10 mouse cellular contexts compared by ENCODE assay signal in genomic region chr1:135085296-135085871, GRCm38 (mm10). TPM values are rescaled to one million over a fixed set of nuclear protein-coding genes. Genes with fewer than 3 reads are reported as not detected.
DNase-seq lines count a peak whose midpoint lies in the region; ATAC-seq and TF ChIP-seq lines count a peak whose summit lies in the region.
"Had no signal": no experiment of that assay in that cellular context is flagged by ENCODE, and none has a peak within 500 bp of the region (broad histone marks: within the 10 kb centered on the region; RNA-seq: fewer than 3 reads in every experiment).

No protein-coding gene starts in this region.

- peaks cover 27% of the 10 kb centered on the region for H3K4me1 ChIP-seq in heart, embryonic 12.5 days (replicated peaks)
- H3K4me1 ChIP-seq in E14TG2a.4 (replicated peaks; ENCODE audit: low read depth, low read length) = peaks cover 28% of the 10 kb centered on the region
- H3K4me1 ChIP-seq in hindbrain, embryonic 10.5 days (replicated peaks) = peaks cover 25% of the 10 kb centered on the region
- H3K4me1 ChIP-seq: liver, embryonic 12.5 days had no signal

- H3K36me3 ChIP-seq in heart, embryonic 12.5 days = no peaks in the 10 kb centered on the region
- no peaks in the 10 kb centered on the region for H3K36me3 ChIP-seq in E14TG2a.4 (ENCODE audit: insufficient read depth, low read length)
- no peaks in the 10 kb centered on the region for H3K36me3 ChIP-seq in hindbrain, embryonic 10.5 days
- H3K36me3 ChIP-seq: liver, embryonic 12.5 days had no signal

- peaks cover 66% of the 10 kb centered on the region for H3K27me3 ChIP-seq in heart, embryonic 12.5 days (replicated peaks)
- peaks cover 68% of the 10 kb centered on the region for H3K27me3 ChIP-seq in E14TG2a.4 (ENCODE audit: insufficient read depth, low read length)
- peaks cover 54% of the 10 kb centered on the region for H3K27me3 ChIP-seq in hindbrain, embryonic 10.5 days (ENCODE audit: insufficient read depth, poor library complexity, severe bottlenecking)

- no peak overlapping the region for H3K9ac ChIP-seq in heart, embryonic 12.5 days
- H3K9ac ChIP-seq: liver, embryonic 12.5 days had no signal

- TF ChIP-seq CTCF in E14TG2a.4 (conservative IDR thresholded peaks at IDR 0.05; ENCODE audit: low read length) = no peak

- H3K4me3 ChIP-seq in heart, embryonic 12.5 days = no peak overlapping the region
- H3K4me3 ChIP-seq in E14TG2a.4 (replicated peaks; ENCODE audit: low read length) = peak overlapping the region; percentile 52
- H3K4me3 ChIP-seq in hindbrain, embryonic 10.5 days = peak overlapping the region; percentile 26
- H3K4me3 ChIP-seq: liver, embryonic 12.5 days had no signal

- intact Hi-C loops in heart, postnatal 10 days (cut with DNase I) = no loop called here

- peak overlapping the region; percentile 38; the same call in 1 of the 2 replicates for H3K4me2 ChIP-seq in heart, embryonic 12.5 days
- H3K4me2 ChIP-seq: liver, embryonic 12.5 days had no signal

- no peak for DNase-seq in heart, postnatal 10 days
- no peak for DNase-seq in hindbrain, embryonic 10.5 days (ENCODE audit: low spot score)
- DNase-seq in adrenal gland, adult 8-10 months = no peak
- DNase-seq in adrenal gland, adult 18-20 months (ENCODE audit: low spot score in 2 of 2) = no peak
- DNase-seq in adrenal gland, postnatal 10 days = no peak
- DNase-seq: retina, postnatal 1 day had no signal

- no peak overlapping the region for H3K27ac ChIP-seq in heart, embryonic 12.5 days (ENCODE audit: poor library complexity, severe bottlenecking)
- no peak overlapping the region for H3K27ac ChIP-seq in hindbrain, embryonic 10.5 days
- H3K27ac ChIP-seq: liver, embryonic 12.5 days had no signal

- no peaks in the 10 kb centered on the region for H3K9me3 ChIP-seq in heart, embryonic 12.5 days (replicated peaks)
- no peaks in the 10 kb centered on the region for H3K9me3 ChIP-seq in E14TG2a.4 (ENCODE audit: low read length)
- no peaks in the 10 kb centered on the region for H3K9me3 ChIP-seq in hindbrain, embryonic 10.5 days
- H3K9me3 ChIP-seq: liver, embryonic 12.5 days had no signal

- WGBS in heart, embryonic 12.5 days = 18% methylated on average over 28 of the region's 28 CpGs
- WGBS in hindbrain, embryonic 10.5 days = 19% methylated on average over 28 of the region's 28 CpGs

- ATAC-seq in heart, embryonic 12.5 days (ENCODE audit: insufficient number of reproducible peaks, low FRiP score) = no peak
- ATAC-seq in megakaryocyte, adult 5-6 weeks (ENCODE audit: poor library complexity, severe bottlenecking) = peak; percentile 45; the same call in 1 of the 2 replicates
- ATAC-seq: liver, embryonic 12.5 days had no signal

RNA-seq across cellular contexts. Expression of gene Lgr6, which starts 19.7 kb away (rescaled TPM):
- 0.80 and 0.82 TPM in 2 replicates for polyA plus RNA-seq in heart, embryonic 12.5 days (2016; fragmentation: Nextera tagmentation; extraction: Ambion mirVana)
- total RNA-seq in heart, postnatal 10 days (2021) = 10 to 100 TPM; 12.3 to 17.4 TPM
- 0.26 and 0.47 TPM in 2 replicates for polyA plus RNA-seq in hindbrain, embryonic 10.5 days (2016; fragmentation: Nextera tagmentation; extraction: Ambion mirVana)
- not detected in 2 replicates for total RNA-seq in megakaryocyte, adult 5-6 weeks (2015)
- not detected in 2 replicates for total RNA-seq in megakaryocyte, adult 5-6 weeks (2017)
- 1 to 10 TPM in 2 of 4 experiments, under 1 TPM in 2; 0.40 to 2.2 (median 1.1) TPM for total RNA-seq in adrenal gland, adult 8-10 months (2022)
- 1 to 10 TPM; 2.1 to 5.2 TPM for total RNA-seq in adrenal gland, adult 18-20 months (2021)
- total RNA-seq in adrenal gland, postnatal 10 days (2021) = 10 to 100 TPM; 20.5 to 28.4 TPM

RNA-seq across cellular contexts. Expression of gene Ptpn7, which starts 47.1 kb away (rescaled TPM):
- 1.0 and 1.4 TPM in 2 replicates for polyA plus RNA-seq in heart, embryonic 12.5 days (2016; fragmentation: Nextera tagmentation; extraction: Ambion mirVana)
- total RNA-seq in heart, postnatal 10 days (2021) = under 1 TPM; 0.60 to 0.82 TPM
- 1.7 and 2.7 TPM in 2 replicates for polyA plus RNA-seq in hindbrain, embryonic 10.5 days (2016; fragmentation: Nextera tagmentation; extraction: Ambion mirVana)
- total RNA-seq in megakaryocyte, adult 5-6 weeks (2015) = 25.5 and 29.5 TPM in 2 replicates
- total RNA-seq in megakaryocyte, adult 5-6 weeks (2017) = 49.7 and 54.2 TPM in 2 replicates
- 1 to 10 TPM; 1.4 to 1.5 (median 1.4) TPM for total RNA-seq in adrenal gland, adult 8-10 months (2022)
- total RNA-seq in adrenal gland, adult 18-20 months (2021) = 1 to 10 TPM in 1 of 2 experiments, under 1 TPM in 1; 0.96 to 1.2 TPM
- total RNA-seq in adrenal gland, postnatal 10 days (2021) = 1 to 10 TPM; 1.8 to 2.5 TPM

Comparison
In these comparisons a context has a peak if more than half of its experiments do, and no peak if none do; other contexts are left out.
1. RNA of gene Ptpn7, which starts 47.1 kb away (total RNA-seq): 25.5 to 54.2 TPM in megakaryocyte, adult 5-6 weeks; 1.8 to 2.5 TPM in adrenal gland, postnatal 10 days, 1.4 to 1.5 TPM in adrenal gland, adult 8-10 months, 0.96 to 1.2 TPM in adrenal gland, adult 18-20 months and 0.60 to 0.82 TPM in heart, postnatal 10 days; every median in the first group is over 4 times any median in the second.